Mouse (Mus musculus): ENCODE measurements at regions not wholly inside any gene's neighbourhood (a gene's known extent, or its start where the extent isn't known, plus 50 kb on each side); places are given as distances from the start of the nearest gene placed in this dataset.

- peak; percentile 15 for DNase-seq (ENCODE audit: low read depth, low spot score)
Observed at GRCm38 (mm10) chr14:39956588-39956987, 483.7 kb upstream of the Nrg3 start.

DNA sequence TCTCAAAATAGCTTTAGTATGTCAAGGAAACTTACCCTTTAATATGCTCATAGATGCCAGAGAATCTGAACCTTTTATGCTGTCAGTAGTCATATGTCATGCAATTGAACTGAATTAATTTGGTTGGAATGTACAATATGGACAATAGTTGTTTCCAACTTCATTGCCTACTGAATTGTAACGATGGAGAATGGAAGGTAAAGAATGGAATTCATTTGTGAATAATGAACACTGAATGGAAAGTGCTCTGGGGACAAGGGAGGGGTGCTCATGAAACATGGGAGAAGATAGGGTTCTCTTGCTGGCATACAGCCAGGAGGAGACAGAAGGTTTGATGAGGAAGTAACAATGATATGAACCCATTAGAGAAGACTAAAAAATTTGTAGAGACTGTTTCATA lies 471.8 kb upstream of the Nrg3 start:
- DNase-seq (ENCODE audit: low read depth, low spot score): no peak

Measured in telencephalon, adult 2 months (tissue).